Mouse (Mus musculus): ENCODE data around the gene Spem2.

GRCm38 (mm10) chr11:69789431-69789830 lies 28.8 kb downstream of the Spem2 start:
- TF ChIP-seq TAL1 (IDR thresholded peaks at IDR 0.05; ENCODE audit: low read length) (no peak), GATA1 (IDR thresholded peaks at IDR 0.05; ENCODE audit: low read length) (no peak)
